Mouse (Mus musculus): Measurements from ENCODE around the gene Chm.
A peak's percentile ranks its signal among the peaks of the same experiment; 100 is the strongest.
"Not testable (repeated sequence)": the region's sequence is repeated elsewhere in the genome, so short reads cannot be mapped to it uniquely, and the experiment has no call there.

Gene Chm

DNA sequence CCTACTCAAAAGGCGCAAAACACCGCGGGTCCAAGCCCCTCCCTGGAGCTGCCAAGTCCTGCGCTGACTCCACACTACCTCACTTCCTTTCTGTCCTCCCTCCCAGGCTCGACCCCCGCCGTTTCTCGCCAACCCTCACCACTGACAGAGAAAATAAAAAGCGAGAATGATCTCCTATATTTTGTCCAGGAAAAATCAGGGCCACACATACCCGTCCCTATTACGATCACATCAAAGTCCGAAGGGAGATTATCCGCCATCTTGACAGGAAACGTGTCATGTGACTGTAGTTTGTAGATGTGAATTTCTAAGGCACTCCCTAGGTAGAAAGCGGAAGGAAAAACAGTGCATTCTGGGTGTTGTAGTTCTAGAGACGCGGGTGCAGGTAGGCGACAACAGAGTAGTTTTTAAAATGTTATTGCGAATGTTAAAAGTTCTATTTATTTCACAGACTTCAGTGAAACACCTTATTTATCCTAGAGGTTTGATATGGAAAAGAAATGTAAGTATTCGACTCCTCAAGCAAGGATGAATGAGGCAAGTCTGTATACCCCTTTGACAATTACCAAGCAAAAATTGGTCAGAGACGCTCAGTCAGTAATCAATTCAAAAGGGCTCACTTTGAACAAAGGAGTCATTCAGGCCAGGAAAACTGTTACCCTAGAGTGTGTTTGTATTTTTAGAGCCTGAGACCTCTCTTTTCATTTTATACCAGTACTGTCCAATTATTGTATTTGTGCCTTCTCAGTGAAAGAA, at the start of gene Chm:
Gene Chm, minus strand, starts transcription at position 288 of the 756 bp plus-strand sequence.
- DNase-seq (ENCODE audit: low spot score in 2 of 2) = peak in 1 of 2 experiments; percentile 16

DNA sequence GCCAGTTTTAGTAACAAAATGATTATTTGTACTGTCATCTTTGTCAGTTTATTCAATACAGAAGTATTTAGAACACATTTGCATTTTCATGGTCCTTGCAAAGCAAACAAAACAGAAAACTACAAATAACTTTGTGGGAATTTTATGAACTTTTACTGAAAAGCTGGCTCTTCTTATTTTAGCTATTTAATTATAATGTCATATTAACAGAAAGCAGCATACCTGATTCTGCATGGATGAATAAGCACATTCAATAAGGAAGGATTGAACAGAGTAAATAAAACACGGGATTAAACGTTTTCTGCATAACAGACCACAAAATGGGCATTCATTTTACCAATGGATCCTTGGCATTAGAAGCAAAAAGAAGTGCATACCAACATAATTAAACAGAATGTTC, 8.6 kb upstream of the Chm start:
- DNase-seq (ENCODE audit: low spot score in 2 of 2) = no peak

DNA sequence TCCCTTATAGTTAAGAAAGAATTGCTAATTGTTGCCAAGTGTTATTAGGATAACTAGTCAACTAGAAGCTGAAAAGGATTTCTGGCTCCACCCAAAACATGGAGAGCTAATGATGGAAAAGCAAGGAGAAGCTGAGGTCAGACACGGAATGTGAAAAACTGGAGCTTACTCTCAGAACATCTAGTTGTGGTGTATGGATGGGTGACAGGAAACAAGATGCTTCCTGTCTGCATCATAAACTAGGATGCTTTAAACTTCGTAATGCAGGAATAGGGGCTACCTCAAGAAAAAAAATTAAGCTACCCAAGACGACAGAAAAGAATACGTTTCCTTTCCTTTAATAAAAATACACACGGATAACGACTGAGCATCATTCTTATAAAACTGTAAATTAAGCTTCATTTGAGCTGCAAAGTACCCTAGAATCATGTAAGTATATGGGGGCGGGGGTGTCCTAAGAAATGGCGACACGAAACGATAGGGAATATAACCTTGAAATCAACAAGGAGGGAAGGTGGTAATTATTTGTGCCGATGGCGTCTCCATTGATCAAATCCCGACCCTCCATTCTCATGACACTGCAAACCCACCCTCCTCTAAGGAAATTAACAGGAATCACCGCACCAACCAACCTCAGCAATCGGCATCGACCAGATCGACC, 618 bp downstream of the Chm start:
- DNase-seq (ENCODE audit: low spot score in 2 of 2) = no peak

DNA sequence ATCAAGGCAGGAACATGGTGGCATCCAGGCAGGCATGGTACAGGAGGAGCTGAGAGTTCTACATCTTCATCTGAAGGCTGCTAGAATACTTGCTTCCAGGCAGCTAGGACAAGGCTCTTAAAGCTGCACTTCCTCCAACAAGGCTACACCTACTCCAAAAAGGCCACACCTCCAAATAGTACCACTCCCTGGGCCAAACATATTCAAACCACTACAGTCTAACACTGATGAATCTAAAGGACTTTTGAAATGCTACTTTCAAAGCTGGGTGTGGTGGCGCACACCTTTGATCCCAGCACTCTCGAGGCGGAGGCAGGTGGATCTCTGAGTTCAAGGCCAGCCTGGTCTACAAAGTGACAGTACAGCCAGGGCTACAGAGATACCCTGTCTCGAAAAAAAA, 4.5 kb downstream of the Chm start:
- DNase-seq (ENCODE audit: low spot score in 2 of 2) = not testable (repeated sequence)

DNA sequence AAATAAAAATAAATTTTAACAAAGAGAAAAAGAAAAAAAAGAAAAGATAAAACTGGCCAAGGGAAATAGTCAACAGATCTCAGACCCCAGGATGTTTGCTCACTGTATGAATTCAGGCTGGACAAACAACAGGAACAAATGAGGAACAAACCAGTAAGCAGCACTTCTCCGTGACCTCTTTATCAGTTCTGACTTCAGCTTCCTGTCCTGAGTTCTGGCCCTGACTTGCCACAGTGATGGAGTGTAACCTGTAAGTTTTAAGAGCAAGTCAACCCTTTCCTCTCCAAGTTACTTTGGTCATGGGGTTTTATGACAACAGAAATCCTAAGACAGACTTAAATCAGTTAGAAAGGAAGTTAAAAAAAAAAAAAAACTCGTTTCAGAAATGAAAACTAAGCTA, 12.6 kb downstream of the Chm start:
- no peak for DNase-seq (ENCODE audit: low spot score in 2 of 2)

DNA sequence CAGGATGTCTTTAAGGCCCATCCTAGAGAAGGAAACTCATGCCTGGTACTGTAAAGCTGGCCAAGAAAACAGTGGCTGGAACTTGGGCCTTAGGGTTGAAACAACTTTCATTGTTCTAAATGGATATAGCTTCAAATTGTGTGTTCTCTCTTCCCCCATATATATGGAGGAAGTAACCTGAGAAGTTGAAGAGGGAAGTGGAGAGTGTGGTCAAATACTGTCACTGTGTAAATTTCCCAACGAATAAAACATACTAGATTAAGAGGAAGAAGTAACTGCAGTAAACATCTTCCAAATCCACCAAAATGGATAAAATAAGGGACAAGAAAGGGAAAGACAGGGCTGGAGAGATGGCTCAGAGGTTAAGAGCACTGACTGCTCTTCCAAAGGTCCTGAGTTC, 13.0 kb downstream of the Chm start:
- no peak for DNase-seq (ENCODE audit: low spot score in 2 of 2)

DNA sequence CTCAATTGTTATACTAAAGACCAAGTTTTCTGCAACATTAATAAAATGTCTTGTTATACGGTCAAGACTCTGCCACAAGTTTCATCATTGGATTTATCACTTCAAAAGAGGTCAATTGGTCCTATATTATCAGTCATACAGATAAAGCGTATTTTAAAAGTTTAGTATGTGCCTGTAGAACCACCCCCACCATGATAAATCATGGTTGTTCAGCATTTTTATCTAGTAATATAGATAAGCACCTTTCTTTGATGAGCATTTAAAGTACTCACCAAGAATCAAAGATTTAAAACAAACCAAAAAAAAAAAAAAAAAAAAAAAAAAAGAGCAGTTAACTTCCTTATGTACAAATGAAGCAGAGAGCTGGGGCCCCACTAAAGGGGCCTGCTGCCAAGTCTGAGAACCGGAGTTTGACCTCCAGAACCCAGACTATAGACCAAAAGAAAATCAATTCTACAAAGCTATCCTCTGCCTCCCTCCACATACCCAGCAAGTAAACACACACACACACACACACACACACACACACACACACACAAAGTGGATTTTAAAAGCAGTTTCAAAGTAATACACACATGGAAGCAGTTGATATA, 25.0 kb downstream of the Chm start:
- DNase-seq (ENCODE audit: low spot score in 2 of 2) = no peak

DNA sequence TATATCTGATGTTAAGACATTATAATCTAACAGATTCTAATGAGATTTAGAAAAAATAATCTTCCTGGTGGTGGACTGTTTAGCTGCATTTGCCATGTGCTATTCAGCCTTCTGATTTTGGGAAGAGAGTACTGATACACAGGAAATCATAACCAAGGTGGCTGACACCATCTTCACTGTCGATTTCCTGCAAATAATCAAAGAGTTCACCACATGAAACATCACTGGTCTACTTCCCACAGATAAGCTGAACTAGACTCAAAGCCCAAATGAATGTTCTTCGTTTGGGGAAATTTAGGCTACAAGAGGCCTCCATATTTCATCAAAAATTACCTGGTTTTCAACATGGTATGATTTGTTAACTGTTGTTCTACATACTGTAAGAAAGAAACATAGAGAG, 101.1 kb downstream of the Chm start:
- no peak for DNase-seq (ENCODE audit: low spot score in 2 of 2)

DNA sequence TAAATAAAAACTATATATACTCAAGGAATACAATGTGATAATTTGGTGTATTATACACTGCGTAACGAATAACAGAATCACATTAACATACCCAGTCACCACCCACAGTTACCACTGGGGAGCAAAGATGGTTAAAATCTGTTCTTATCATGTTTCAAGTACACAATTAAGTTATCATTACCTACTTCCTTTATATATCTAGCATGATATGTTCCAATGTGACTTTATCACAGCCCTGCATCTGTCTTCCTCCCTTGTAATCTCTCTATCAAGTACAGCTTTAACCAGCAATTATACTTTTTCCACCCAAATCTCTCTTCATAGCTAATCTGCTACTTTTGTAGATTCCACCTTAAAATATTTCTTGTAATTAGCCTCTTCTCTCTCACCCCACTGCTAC, 109.3 kb downstream of the Chm start:
- no peak for DNase-seq (ENCODE audit: low spot score in 2 of 2)

DNA sequence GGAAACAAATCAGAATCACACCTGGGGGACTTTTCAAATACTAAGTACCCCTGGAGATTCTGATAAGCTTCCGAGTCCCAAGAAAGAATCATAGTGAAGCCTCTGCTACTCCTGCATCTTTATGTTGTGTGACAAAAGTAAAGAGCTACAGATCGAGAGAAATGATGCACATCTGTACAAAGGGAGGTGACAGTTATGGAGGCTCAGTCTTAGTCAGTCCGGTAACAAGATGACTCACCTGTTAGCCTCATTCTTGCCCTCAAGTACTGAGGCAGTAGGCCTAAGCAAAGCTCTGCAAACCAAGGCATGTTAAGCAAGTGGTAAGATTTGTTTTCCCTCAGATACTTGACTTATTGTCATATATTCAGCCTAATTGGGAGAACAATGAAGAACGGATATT, 110.5 kb downstream of the Chm start:
- no peak for DNase-seq (ENCODE audit: low spot score in 2 of 2)

DNA sequence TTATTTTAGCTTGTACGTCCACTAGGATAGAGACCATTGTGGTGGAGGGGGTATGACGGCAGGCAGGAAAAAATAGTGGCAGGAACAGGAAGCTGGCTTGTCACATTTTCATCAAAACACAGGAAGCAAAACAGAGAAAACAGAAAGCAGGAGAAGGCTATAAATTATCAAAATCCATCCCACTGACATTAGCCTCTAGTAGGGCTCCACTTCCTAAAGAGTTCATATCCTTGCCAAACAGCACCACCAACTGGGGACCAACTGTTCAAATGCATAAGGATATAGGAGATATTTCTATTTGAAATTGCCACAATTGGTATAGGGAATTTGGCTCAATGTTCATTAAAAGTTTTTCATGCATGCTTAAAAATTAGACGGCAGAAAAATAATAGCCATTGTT, 181.7 kb downstream of the Chm start:
- no peak for DNase-seq (ENCODE audit: low spot score in 2 of 2)

DNA sequence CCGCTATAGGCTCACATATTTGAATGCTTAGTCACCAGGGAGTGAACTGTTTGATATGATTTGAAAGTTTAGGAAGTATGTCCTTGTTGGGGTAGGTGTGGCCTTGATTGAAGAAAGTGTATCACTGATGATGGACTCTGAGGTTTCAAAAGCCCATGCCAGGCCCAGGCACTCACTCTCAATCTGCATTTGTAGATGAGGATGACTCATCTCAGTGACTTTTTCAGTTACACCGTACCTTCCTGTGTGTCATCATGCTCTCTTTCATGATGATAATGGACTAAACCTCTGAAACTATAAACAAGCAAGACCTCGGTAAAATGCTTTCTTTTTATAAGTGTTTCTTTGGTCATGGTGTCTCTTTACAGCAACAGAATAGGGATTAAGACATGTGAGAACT, 183.1 kb downstream of the Chm start:
- DNase-seq (ENCODE audit: low spot score in 2 of 2) = no peak

All from urinary bladder, postnatal 4 days (tissue).